Mouse (Mus musculus): ENCODE measurements around the gene Flii.

GRCm38 (mm10) chr11:60770776-60771175 lies 43.7 kb upstream of the Flii start:
- TF ChIP-seq CTCF (IDR thresholded peaks at IDR 0.05; ENCODE audit: extremely low read depth, insufficient read depth, low read length), result no peak
- no peak for TF ChIP-seq POLR2A (IDR thresholded peaks at IDR 0.05; ENCODE audit: extremely low read depth, insufficient read depth, low read length)
